Mouse (Mus musculus): ENCODE data around the gene 4930451I11Rik. TPM values are rescaled to one million over a fixed set of nuclear protein-coding genes. Genes with fewer than 3 reads are reported as not detected.

4930451I11Rik gene
- polyA plus RNA-seq, 1 experiment from 2014 or later: not detected

DNA sequence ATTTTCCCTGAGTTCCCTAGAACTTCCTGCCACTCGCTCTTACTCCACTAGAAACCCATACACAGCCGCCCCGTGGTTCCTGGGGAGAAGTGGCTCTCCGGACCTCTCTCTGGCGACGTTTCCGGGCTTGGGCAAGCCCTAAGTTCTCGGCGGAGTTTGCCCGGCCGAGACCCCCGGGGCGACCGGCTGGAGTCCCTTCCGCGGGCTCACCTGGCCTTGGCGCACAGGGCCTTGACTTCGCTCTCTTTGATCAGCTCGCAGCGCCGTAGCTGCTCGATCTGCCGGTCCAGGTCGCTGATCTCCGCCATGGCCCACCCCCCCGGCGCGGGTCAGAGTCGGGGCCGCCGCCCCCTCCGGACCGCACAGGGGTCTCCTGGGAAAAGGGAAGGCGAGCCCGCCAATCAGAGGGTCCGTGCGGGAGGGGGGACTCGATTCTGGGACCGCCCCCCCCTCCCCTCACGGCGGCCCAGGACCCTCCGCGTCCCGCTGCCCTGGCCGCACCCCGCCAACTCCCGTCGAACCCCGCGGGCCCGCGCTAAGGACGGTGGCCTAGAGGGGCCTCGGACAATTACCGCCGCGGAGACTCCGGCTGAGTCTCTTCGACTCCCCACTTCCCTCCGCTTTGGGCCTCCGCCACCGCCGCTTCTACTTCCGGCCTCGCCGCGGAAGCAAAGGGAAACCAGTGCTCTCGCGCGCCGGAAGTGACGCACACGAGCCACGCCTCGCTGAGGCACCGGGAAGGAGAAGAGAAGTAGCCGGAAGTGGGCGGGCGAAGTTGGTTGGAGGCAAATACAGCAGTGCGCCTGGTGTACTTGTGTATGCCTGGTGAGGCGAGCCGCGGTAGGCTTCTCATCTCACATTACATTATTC is 39.4 kb downstream of the 4930451I11Rik start, which contains the start of gene Ppp4c:
TSS of gene Ppp4c (minus strand) at position 646 of the 870 bp plus-strand sequence.
- Histone ChIP-seq H3K27me3 (no peaks in the 10 kb centered on the region), H3K27ac (replicated peaks) (peak within 1 kb of the TSS; percentile 93), H3K4me3 (replicated peaks) (peak within 1 kb of the TSS; percentile 90), H3K4me2 (peak within 1 kb of the TSS; percentile 85), H3K9ac (peak within 1 kb of the TSS; percentile 95), H3K9me3 (replicated peaks) (no peaks in the 10 kb centered on the region), H3K36me3 (replicated peaks) (peaks cover 62% of the 10 kb centered on the region), H3K4me1 (replicated peaks) (peaks cover 64% of the 10 kb centered on the region)
- peak; percentile 87 for ATAC-seq (ENCODE audit: insufficient read depth)
- WGBS (ENCODE audit: insufficient replicate concordance): under 1% methylated on average over 81 of the region's 83 CpGs

DNA sequence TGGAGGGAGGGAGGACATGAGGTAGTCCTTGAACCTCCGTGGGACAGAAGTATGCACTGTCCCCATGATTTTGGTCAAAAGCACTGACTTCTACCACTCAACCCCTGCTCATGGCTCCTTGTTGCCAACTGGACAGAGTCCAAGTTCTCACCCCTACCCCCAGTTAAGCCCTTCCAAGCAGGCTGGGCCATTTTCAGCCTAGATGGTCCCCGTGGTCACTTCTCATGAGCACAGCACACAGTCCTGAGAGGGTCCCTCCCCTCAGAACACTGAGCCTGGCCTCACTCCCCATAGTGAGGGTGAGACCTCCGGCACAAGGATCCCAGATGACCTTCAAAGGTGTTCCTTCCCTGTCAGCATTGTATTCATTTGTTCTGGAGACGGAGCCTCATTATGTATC is 42.3 kb downstream of the 4930451I11Rik start:
- Histone ChIP-seq H3K27me3 (no peaks in the 10 kb centered on the region), H3K4me3 (replicated peaks) (no peak overlapping the region), H3K9ac (no peak overlapping the region), H3K4me2 (no peak overlapping the region), H3K27ac (replicated peaks) (no peak overlapping the region), H3K36me3 (replicated peaks) (peaks cover 65% of the 10 kb centered on the region), H3K4me1 (replicated peaks) (peaks cover 36% of the 10 kb centered on the region), H3K9me3 (replicated peaks) (no peaks in the 10 kb centered on the region)
- 84% methylated on average over 4 of the region's 4 CpGs for WGBS (ENCODE audit: insufficient replicate concordance)
- ATAC-seq (ENCODE audit: insufficient read depth): no peak

DNA sequence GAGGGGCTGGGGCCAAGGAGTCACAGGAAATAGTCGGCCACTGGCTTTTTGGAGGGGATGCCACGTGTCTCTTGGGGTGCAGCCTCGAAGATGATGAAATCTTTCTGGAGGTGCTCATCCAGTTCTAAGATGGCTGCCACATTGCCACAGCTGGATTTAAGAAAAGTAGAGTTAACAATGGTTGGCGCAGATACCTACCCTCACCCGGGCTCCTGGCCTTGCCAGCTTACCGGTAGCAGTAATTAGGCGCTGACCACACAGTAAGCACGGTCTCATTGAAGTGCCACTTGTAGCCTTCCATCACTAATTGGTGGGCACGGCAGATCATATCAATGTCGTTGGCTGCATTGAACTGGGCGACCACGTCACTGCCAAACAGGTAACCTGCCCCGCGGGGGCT is 45.3 kb downstream of the 4930451I11Rik start:
- peaks cover 35% of the 10 kb centered on the region for H3K4me1 ChIP-seq (replicated peaks)
- H3K36me3 ChIP-seq (replicated peaks): peaks cover 74% of the 10 kb centered on the region
- no peak overlapping the region for H3K9ac ChIP-seq
- no peak for ATAC-seq (ENCODE audit: insufficient read depth)
- no peaks in the 10 kb centered on the region for H3K9me3 ChIP-seq (replicated peaks)
- no peak overlapping the region for H3K4me3 ChIP-seq (replicated peaks)
- H3K27ac ChIP-seq (replicated peaks): no peak overlapping the region
- WGBS (ENCODE audit: insufficient replicate concordance): 87% methylated on average over 14 of the region's 14 CpGs
- H3K27me3 ChIP-seq: no peaks in the 10 kb centered on the region
- H3K4me2 ChIP-seq: no peak overlapping the region

DNA sequence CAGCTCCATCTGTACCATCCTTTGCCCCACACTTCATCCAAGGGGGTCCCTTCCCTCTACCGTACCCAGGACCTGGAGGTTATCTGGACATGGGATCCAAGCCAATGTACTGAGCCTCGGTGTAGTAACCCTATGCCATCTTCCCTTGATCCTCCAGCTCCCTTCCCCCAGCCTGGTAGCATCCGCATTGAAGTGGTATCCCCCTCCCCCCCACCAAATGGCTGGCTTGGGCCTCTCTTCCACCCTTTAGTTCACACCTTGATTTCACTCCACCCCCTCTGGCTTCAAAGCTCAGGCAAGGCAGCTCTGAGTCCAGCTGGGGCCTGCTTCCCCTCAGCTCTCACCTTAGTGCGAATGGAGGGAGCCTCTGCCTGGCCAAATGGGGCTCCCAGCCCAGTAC is 46.4 kb downstream of the 4930451I11Rik start:
- Histone ChIP-seq H3K9me3 (replicated peaks) (no peaks in the 10 kb centered on the region), H3K9ac (no peak overlapping the region), H3K4me3 (replicated peaks) (no peak overlapping the region), H3K4me2 (no peak overlapping the region), H3K27ac (replicated peaks) (no peak overlapping the region), H3K36me3 (replicated peaks) (peaks cover 70% of the 10 kb centered on the region), H3K27me3 (no peaks in the 10 kb centered on the region), H3K4me1 (replicated peaks) (peaks cover 35% of the 10 kb centered on the region)
- WGBS (ENCODE audit: insufficient replicate concordance): 76% methylated on average over 4 of the region's 4 CpGs
- ATAC-seq (ENCODE audit: insufficient read depth): no peak

- Histone ChIP-seq H3K27me3 (no peaks in the 10 kb centered on the region), H3K4me1 (replicated peaks) (peaks cover 39% of the 10 kb centered on the region), H3K9ac (0 out of 2 replicates have a peak overlapping the region, but pooled peaks have one; percentile 1), H3K27ac (replicated peaks) (no peak overlapping the region), H3K4me2 (no peak overlapping the region), H3K4me3 (replicated peaks) (no peak overlapping the region), H3K36me3 (replicated peaks) (peaks cover 69% of the 10 kb centered on the region), H3K9me3 (replicated peaks) (no peaks in the 10 kb centered on the region)
- no peak for ATAC-seq (ENCODE audit: insufficient read depth)
- WGBS (ENCODE audit: insufficient replicate concordance): 79% methylated on average over 7 of the region's 7 CpGs
Measured at GRCm38 (mm10) chr7:126784469-126784868, 47.0 kb downstream of the 4930451I11Rik start.

DNA sequence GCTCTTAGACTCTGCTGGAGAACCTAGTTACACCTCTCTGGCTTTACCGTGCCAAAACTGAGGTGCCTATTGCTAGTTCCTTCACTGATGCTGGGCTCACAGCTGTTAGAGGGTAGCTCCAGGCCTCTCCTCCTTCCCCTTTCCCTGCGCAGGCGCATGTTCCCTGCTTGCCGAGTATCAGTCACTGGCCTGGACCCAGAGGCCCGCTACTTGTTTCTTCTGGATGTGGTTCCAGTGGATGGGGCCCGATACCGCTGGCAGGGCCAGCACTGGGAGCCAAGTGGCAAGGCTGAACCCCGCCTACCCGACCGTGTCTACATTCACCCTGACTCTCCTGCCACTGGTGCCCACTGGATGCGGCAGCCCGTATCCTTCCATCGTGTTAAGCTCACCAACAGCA is 48.7 kb downstream of the 4930451I11Rik start:
- Histone ChIP-seq H3K9me3 (replicated peaks) (no peaks in the 10 kb centered on the region), H3K27me3 (no peaks in the 10 kb centered on the region), H3K36me3 (replicated peaks) (peaks cover 66% of the 10 kb centered on the region), H3K27ac (replicated peaks) (0 out of 2 replicates have a peak overlapping the region, but pooled peaks have one; percentile 42), H3K4me1 (replicated peaks) (peaks cover 51% of the 10 kb centered on the region), H3K4me3 (replicated peaks) (no peak overlapping the region), H3K4me2 (no peak overlapping the region), H3K9ac (no peak overlapping the region)
- no peak for ATAC-seq (ENCODE audit: insufficient read depth)
- 77% methylated on average over 13 of the region's 13 CpGs for WGBS (ENCODE audit: insufficient replicate concordance)

GRCm38 (mm10) chr7:126781661-126782370 is 49.6 kb downstream of the 4930451I11Rik start:
- no peaks in the 10 kb centered on the region for H3K9me3 ChIP-seq (replicated peaks)
- peak overlapping the region; percentile 42 for H3K27ac ChIP-seq (replicated peaks)
- WGBS (ENCODE audit: insufficient replicate concordance): 56% methylated on average over 11 of the region's 11 CpGs
- no peaks in the 10 kb centered on the region for H3K27me3 ChIP-seq
- H3K4me1 ChIP-seq (replicated peaks): peaks cover 60% of the 10 kb centered on the region
- no peak for ATAC-seq (ENCODE audit: insufficient read depth)
- no peak overlapping the region for H3K9ac ChIP-seq
- H3K36me3 ChIP-seq (replicated peaks): peaks cover 57% of the 10 kb centered on the region
- no peak overlapping the region for H3K4me2 ChIP-seq
- H3K4me3 ChIP-seq (replicated peaks): no peak overlapping the region

GRCm38 (mm10) chr7:126780971-126781635 is 50.3 kb downstream of the 4930451I11Rik start, which contains the start of gene Tbx6:
Gene Tbx6 (plus strand): TSS chr7:126781483.
- Histone ChIP-seq H3K27ac (replicated peaks) (peak within 1 kb of the TSS; percentile 48), H3K4me2 (peak within 1 kb of the TSS; percentile 86), H3K27me3 (no peaks in the 10 kb centered on the region), H3K4me3 (replicated peaks) (peak within 1 kb of the TSS; percentile 55), H3K4me1 (replicated peaks) (peaks cover 65% of the 10 kb centered on the region), H3K36me3 (replicated peaks) (peaks cover 50% of the 10 kb centered on the region), H3K9me3 (replicated peaks) (no peaks in the 10 kb centered on the region), H3K9ac (peak within 1 kb of the TSS; percentile 50)
- no peak for ATAC-seq (ENCODE audit: insufficient read depth)
- 20% methylated on average over 22 of the region's 22 CpGs for WGBS (ENCODE audit: insufficient replicate concordance)

Other genes starting within 250 kb of the 4930451I11Rik start
- gene Apobr, start 246.7 kb downstream of the 4930451I11Rik start, polyA plus RNA-seq (2015; fragmentation: Nextera tagmentation; extraction: Ambion mirVana): 2.3 and 2.5 TPM in 2 replicates
- 11.9 and 12.6 TPM in 2 replicates for gene Cln3, start 245.8 kb downstream of the 4930451I11Rik start, polyA plus RNA-seq (2015; fragmentation: Nextera tagmentation; extraction: Ambion mirVana)
- gene Il27, start 236.7 kb downstream of the 4930451I11Rik start, polyA plus RNA-seq (2015; fragmentation: Nextera tagmentation; extraction: Ambion mirVana): 0.12 and 0.18 TPM in 2 replicates
- 3.7 and 4.6 TPM in 2 replicates for gene Nupr1, start 200.8 kb downstream of the 4930451I11Rik start, polyA plus RNA-seq (2015; fragmentation: Nextera tagmentation; extraction: Ambion mirVana)
- gene Sgf29, start 182.3 kb downstream of the 4930451I11Rik start, polyA plus RNA-seq (2015; fragmentation: Nextera tagmentation; extraction: Ambion mirVana): 29.1 and 31.0 TPM in 2 replicates
- gene Sult1a1, start 155.2 kb downstream of the 4930451I11Rik start, polyA plus RNA-seq (2015; fragmentation: Nextera tagmentation; extraction: Ambion mirVana): 37.8 and 52.1 TPM in 2 replicates
- 71.8 and 82.7 TPM in 2 replicates for gene Bola2, start 136.2 kb downstream of the 4930451I11Rik start, polyA plus RNA-seq (2015; fragmentation: Nextera tagmentation; extraction: Ambion mirVana)
- gene Slx1b, start 135.9 kb downstream of the 4930451I11Rik start, polyA plus RNA-seq (2015; fragmentation: Nextera tagmentation; extraction: Ambion mirVana): 3.0 TPM in 2 replicates
- 109 and 118 TPM in 2 replicates for gene Coro1a, start 123.9 kb downstream of the 4930451I11Rik start, polyA plus RNA-seq (2015; fragmentation: Nextera tagmentation; extraction: Ambion mirVana)
- gene Mapk3, start 72.0 kb downstream of the 4930451I11Rik start, polyA plus RNA-seq (2015; fragmentation: Nextera tagmentation; extraction: Ambion mirVana): 20.0 and 23.5 TPM in 2 replicates
- 0.74 and 0.84 TPM in 2 replicates for gene Gdpd3, start 65.3 kb downstream of the 4930451I11Rik start, polyA plus RNA-seq (2015; fragmentation: Nextera tagmentation; extraction: Ambion mirVana)
- 103 and 119 TPM in 2 replicates for gene Ypel3, start 54.7 kb downstream of the 4930451I11Rik start, polyA plus RNA-seq (2015; fragmentation: Nextera tagmentation; extraction: Ambion mirVana)
- 0.50 and 0.79 TPM in 2 replicates for gene Tbx6, start 50.2 kb downstream of the 4930451I11Rik start, polyA plus RNA-seq (2015; fragmentation: Nextera tagmentation; extraction: Ambion mirVana)
- gene Ppp4c, start 39.1 kb downstream of the 4930451I11Rik start, polyA plus RNA-seq (2015; fragmentation: Nextera tagmentation; extraction: Ambion mirVana): 107 and 113 TPM in 2 replicates
- not detected in 2 replicates for gene Fam57b, start 34.0 kb downstream of the 4930451I11Rik start, polyA plus RNA-seq (2015; fragmentation: Nextera tagmentation; extraction: Ambion mirVana)
- gene Doc2a, start 15.8 kb upstream of the 4930451I11Rik start, polyA plus RNA-seq (2015; fragmentation: Nextera tagmentation; extraction: Ambion mirVana): 0.09 TPM in 1 of 2 replicates, not detected in the other
- gene Hirip3, start 30.3 kb upstream of the 4930451I11Rik start, polyA plus RNA-seq (2015; fragmentation: Nextera tagmentation; extraction: Ambion mirVana): 8.6 and 13.6 TPM in 2 replicates
- 29.4 and 33.9 TPM in 2 replicates for gene Ino80e, start 30.7 kb upstream of the 4930451I11Rik start, polyA plus RNA-seq (2015; fragmentation: Nextera tagmentation; extraction: Ambion mirVana)
- 11.3 and 12.9 TPM in 2 replicates for gene Taok2, start 53.1 kb upstream of the 4930451I11Rik start, polyA plus RNA-seq (2015; fragmentation: Nextera tagmentation; extraction: Ambion mirVana)
- gene Tmem219, start 91.3 kb upstream of the 4930451I11Rik start, polyA plus RNA-seq (2015; fragmentation: Nextera tagmentation; extraction: Ambion mirVana): 17.0 and 19.3 TPM in 2 replicates
- gene Kctd13, start 97.2 kb upstream of the 4930451I11Rik start, polyA plus RNA-seq (2015; fragmentation: Nextera tagmentation; extraction: Ambion mirVana): 4.1 and 5.0 TPM in 2 replicates
- not detected in 2 replicates for gene Asphd1, start 117.9 kb upstream of the 4930451I11Rik start, polyA plus RNA-seq (2015; fragmentation: Nextera tagmentation; extraction: Ambion mirVana)
- gene Sez6l2, start 118.9 kb upstream of the 4930451I11Rik start, polyA plus RNA-seq (2015; fragmentation: Nextera tagmentation; extraction: Ambion mirVana): 0.07 and 0.12 TPM in 2 replicates
- 44.8 and 51.7 TPM in 2 replicates for gene Cdipt, start 144.3 kb upstream of the 4930451I11Rik start, polyA plus RNA-seq (2015; fragmentation: Nextera tagmentation; extraction: Ambion mirVana)
- gene Cdiptos, start 144.5 kb upstream of the 4930451I11Rik start, polyA plus RNA-seq (2015; fragmentation: Nextera tagmentation; extraction: Ambion mirVana): 0.46 and 0.63 TPM in 2 replicates
- gene Mvp, start 183.0 kb upstream of the 4930451I11Rik start, polyA plus RNA-seq (2015; fragmentation: Nextera tagmentation; extraction: Ambion mirVana): 9.2 TPM in 2 replicates
- not detected in 2 replicates for gene Pagr1b, start 184.8 kb upstream of the 4930451I11Rik start, polyA plus RNA-seq (2015; fragmentation: Nextera tagmentation; extraction: Ambion mirVana)
- 32.8 and 39.1 TPM in 2 replicates for gene Pagr1a, start 185.7 kb upstream of the 4930451I11Rik start, polyA plus RNA-seq (2015; fragmentation: Nextera tagmentation; extraction: Ambion mirVana)
- 3.6 and 4.0 TPM in 2 replicates for gene Gm42742, start 189.5 kb upstream of the 4930451I11Rik start, polyA plus RNA-seq (2015; fragmentation: Nextera tagmentation; extraction: Ambion mirVana)
- 0.13 and 0.56 TPM in 2 replicates for gene Prrt2, start 189.6 kb upstream of the 4930451I11Rik start, polyA plus RNA-seq (2015; fragmentation: Nextera tagmentation; extraction: Ambion mirVana)
- gene Maz, start 195.4 kb upstream of the 4930451I11Rik start, polyA plus RNA-seq (2015; fragmentation: Nextera tagmentation; extraction: Ambion mirVana): 38.1 and 45.7 TPM in 2 replicates
- gene Kif22, start 210.8 kb upstream of the 4930451I11Rik start, polyA plus RNA-seq (2015; fragmentation: Nextera tagmentation; extraction: Ambion mirVana): 108 and 111 TPM in 2 replicates